Mouse (Mus musculus): ENCODE results near the gene Olfr168. TPM values are rescaled to one million over a fixed set of nuclear protein-coding genes. Genes with fewer than 3 reads are reported as not detected.
"Not testable (repeated sequence)": the region's sequence is repeated elsewhere in the genome, so short reads cannot be mapped to it uniquely, and the experiment has no call there.

Olfr168 gene
- polyA plus RNA-seq (2015; fragmentation: Nextera tagmentation; extraction: Ambion mirVana), result not detected in 2 replicates

- H3K9me3 ChIP-seq (replicated peaks; ENCODE audit: low read length), result no peaks in the 10 kb centered on the region
- no peak for ATAC-seq (replicated peaks; ENCODE audit: low FRiP score, low read depth)
- H3K36me3 ChIP-seq (ENCODE audit: insufficient read depth, low read length), result no peaks in the 10 kb centered on the region
- TF ChIP-seq CTCF (IDR thresholded peaks at IDR 0.05; ENCODE audit: low read depth), result no peak
- H3K4me3 ChIP-seq (replicated peaks; ENCODE audit: low read depth, low read length), result no peak within 1 kb of the TSS
- DNase-seq (ENCODE audit: low spot score), result no peak
- H3K27ac ChIP-seq, result no peak within 1 kb of the TSS
- no peaks in the 10 kb centered on the region for H3K4me1 ChIP-seq (replicated peaks; ENCODE audit: insufficient read depth, low read length)
- H3K27me3 ChIP-seq (ENCODE audit: insufficient read depth, low read length), result no peaks in the 10 kb centered on the region
- no peak within 1 kb of the TSS for H3K9ac ChIP-seq (ENCODE audit: low read depth, low read length)
- H3K4me2 ChIP-seq (ENCODE audit: low read length), result no peak within 1 kb of the TSS
These were observed at the start of gene Olfr168 for GRCm38 (mm10) chr16:19535455-19535854. Gene Olfr168 (minus strand): TSS chr16:19535555.

DNA sequence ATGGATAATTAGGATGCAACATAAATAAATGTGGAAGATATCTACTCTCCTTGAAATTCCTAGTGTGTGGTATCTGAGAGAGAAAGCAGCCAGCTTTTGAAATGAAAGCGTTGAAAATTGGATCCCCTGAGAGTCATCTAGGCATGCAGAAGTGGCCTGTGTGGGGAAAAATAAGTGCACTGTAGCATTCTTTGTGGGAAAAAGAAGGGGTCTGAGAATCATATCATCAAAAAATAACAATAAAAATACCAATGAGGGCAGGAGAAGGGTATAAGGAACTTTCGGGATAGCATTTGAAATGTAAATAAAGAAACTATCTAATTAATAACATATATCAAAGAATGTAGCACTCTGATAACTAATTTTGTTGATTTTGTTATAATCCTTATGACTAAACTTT, 36.4 kb upstream of the Olfr168 start, which contains the start of gene Olfr169:
TSS of gene Olfr169 (minus strand) at position 101 of the 400 bp plus-strand sequence.
- not testable (repeated sequence) for H3K9ac ChIP-seq (ENCODE audit: low read depth, low read length); H3K36me3 ChIP-seq (ENCODE audit: insufficient read depth, low read length); H3K9me3 ChIP-seq (replicated peaks; ENCODE audit: low read length); H3K4me2 ChIP-seq (ENCODE audit: low read length); DNase-seq (ENCODE audit: low spot score); H3K4me3 ChIP-seq (replicated peaks; ENCODE audit: low read depth, low read length); ATAC-seq (replicated peaks; ENCODE audit: low FRiP score, low read depth); H3K27me3 ChIP-seq (ENCODE audit: insufficient read depth, low read length); H3K4me1 ChIP-seq (replicated peaks; ENCODE audit: insufficient read depth, low read length); H3K27ac ChIP-seq
- 88% methylated on average over 2 of the region's 2 CpGs for WGBS

DNA sequence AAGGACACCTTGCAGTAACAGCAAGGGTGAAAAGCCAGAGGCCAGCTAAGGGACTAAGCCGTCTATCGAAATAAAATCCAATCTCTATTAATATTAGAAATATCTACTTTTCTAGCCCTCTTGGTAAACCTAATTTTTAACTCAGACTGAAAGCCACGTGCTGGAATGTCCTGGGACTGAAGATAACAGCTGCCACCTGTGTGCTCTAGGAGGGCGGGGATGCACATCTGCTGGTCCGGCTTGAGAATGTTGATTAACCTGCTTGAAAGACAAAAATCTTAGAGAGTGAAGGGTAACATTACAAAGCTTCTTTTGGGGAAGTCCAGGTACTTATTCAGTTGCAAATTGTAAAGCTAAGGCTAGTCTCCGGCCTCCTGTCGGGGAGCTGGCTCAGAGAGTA, 18.1 kb upstream of the Olfr168 start:
- H3K9me3 ChIP-seq (replicated peaks; ENCODE audit: low read length); H3K27me3 ChIP-seq (ENCODE audit: insufficient read depth, low read length); H3K4me1 ChIP-seq (replicated peaks; ENCODE audit: insufficient read depth, low read length); H3K4me2 ChIP-seq (ENCODE audit: low read length); H3K36me3 ChIP-seq (ENCODE audit: insufficient read depth, low read length); DNase-seq (ENCODE audit: low spot score); ATAC-seq (replicated peaks; ENCODE audit: low FRiP score, low read depth); H3K4me3 ChIP-seq (replicated peaks; ENCODE audit: low read depth, low read length); H3K9ac ChIP-seq (ENCODE audit: low read depth, low read length); H3K27ac ChIP-seq: not testable (repeated sequence)
- WGBS, result 88% methylated on average over 7 of the region's 7 CpGs

DNA sequence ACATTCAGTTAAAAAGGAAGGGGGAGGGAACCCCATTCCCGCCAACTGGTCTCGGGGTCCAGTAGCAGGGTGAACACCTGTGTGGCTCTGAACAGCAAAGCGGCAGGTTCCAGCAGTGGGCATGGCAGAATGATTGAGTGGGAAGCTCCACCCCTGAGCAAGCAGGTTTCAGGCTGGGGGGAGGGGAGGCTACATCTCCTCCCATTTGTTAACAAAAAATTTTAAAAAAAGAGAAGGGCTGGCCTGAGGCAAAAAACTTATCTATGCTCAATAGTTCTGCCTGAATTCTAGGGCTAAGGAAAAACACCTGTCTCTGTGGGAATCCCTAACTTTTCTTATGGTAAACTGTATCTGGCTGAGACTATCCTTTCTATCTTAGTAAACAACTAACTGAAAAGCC, 16.9 kb upstream of the Olfr168 start:
- H3K27ac ChIP-seq; H3K36me3 ChIP-seq (ENCODE audit: insufficient read depth, low read length); H3K9ac ChIP-seq (ENCODE audit: low read depth, low read length); H3K4me2 ChIP-seq (ENCODE audit: low read length); H3K9me3 ChIP-seq (replicated peaks; ENCODE audit: low read length); H3K4me1 ChIP-seq (replicated peaks; ENCODE audit: insufficient read depth, low read length); DNase-seq (ENCODE audit: low spot score); H3K4me3 ChIP-seq (replicated peaks; ENCODE audit: low read depth, low read length); H3K27me3 ChIP-seq (ENCODE audit: insufficient read depth, low read length); ATAC-seq (replicated peaks; ENCODE audit: low FRiP score, low read depth): not testable (repeated sequence)
- 80% methylated on average over 3 of the region's 3 CpGs for WGBS

GRCm38 (mm10) chr16:19522166-19522565, 13.2 kb downstream of the Olfr168 start, which contains the start of gene Olfr167:
Gene Olfr167 (minus strand): TSS chr16:19522266.
- no peaks in the 10 kb centered on the region for H3K9me3 ChIP-seq (replicated peaks; ENCODE audit: low read length)
- no peak for TF ChIP-seq CTCF (IDR thresholded peaks at IDR 0.05; ENCODE audit: low read depth)
- no peaks in the 10 kb centered on the region for H3K27me3 ChIP-seq (ENCODE audit: insufficient read depth, low read length)
- WGBS, result 89% methylated on average over 2 of the region's 2 CpGs
- no peaks in the 10 kb centered on the region for H3K4me1 ChIP-seq (replicated peaks; ENCODE audit: insufficient read depth, low read length)
- H3K36me3 ChIP-seq (ENCODE audit: insufficient read depth, low read length), result no peaks in the 10 kb centered on the region
- no peak for ATAC-seq (replicated peaks; ENCODE audit: low FRiP score, low read depth)
- H3K4me3 ChIP-seq (replicated peaks; ENCODE audit: low read depth, low read length), result no peak within 1 kb of the TSS
- no peak for DNase-seq (ENCODE audit: low spot score)
- no peak within 1 kb of the TSS for H3K27ac ChIP-seq
- no peak within 1 kb of the TSS for H3K4me2 ChIP-seq (ENCODE audit: low read length)
- no peak within 1 kb of the TSS for H3K9ac ChIP-seq (ENCODE audit: low read depth, low read length)

DNA sequence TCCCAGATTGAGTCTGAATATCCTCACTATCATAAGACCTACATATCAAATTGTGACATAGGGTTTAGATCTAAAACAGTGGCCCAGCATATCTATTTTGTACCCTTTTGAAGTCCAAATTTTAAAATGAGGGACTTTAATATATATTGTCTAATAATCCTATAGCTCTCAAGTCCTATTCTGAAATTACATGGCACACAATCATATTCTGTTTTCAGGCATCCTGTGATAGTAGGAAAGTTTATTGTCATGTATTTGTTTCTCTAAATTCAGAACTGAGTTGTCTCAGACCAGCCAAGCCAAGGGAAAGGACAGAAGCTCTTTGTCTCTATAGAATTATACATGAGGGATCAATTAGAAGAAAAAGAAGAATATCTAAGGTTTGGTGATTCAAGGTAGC, 52.0 kb downstream of the Olfr168 start, which contains the start of gene Olfr166:
TSS of gene Olfr166 (plus strand) at position 301 of the 400 bp plus-strand sequence.
- no peak for ATAC-seq (replicated peaks; ENCODE audit: low FRiP score, low read depth)
- no peak for DNase-seq (ENCODE audit: low spot score)
- H3K4me1 ChIP-seq (replicated peaks; ENCODE audit: insufficient read depth, low read length), result no peaks in the 10 kb centered on the region
- H3K27me3 ChIP-seq (ENCODE audit: insufficient read depth, low read length), result no peaks in the 10 kb centered on the region
- no peak within 1 kb of the TSS for H3K27ac ChIP-seq
- TF ChIP-seq CTCF (IDR thresholded peaks at IDR 0.05; ENCODE audit: low read depth), result no peak
- H3K4me2 ChIP-seq (ENCODE audit: low read length), result no peak within 1 kb of the TSS
- no peak within 1 kb of the TSS for H3K9ac ChIP-seq (ENCODE audit: low read depth, low read length)
- no peak within 1 kb of the TSS for H3K4me3 ChIP-seq (replicated peaks; ENCODE audit: low read depth, low read length)
- H3K36me3 ChIP-seq (ENCODE audit: insufficient read depth, low read length), result no peaks in the 10 kb centered on the region
- H3K9me3 ChIP-seq (replicated peaks; ENCODE audit: low read length), result no peaks in the 10 kb centered on the region

Other genes with a start within 250 kb of the Olfr168 start
- not detected in 2 replicates for gene Olfr164, start 221.5 kb downstream of the Olfr168 start, polyA plus RNA-seq (2015; fragmentation: Nextera tagmentation; extraction: Ambion mirVana)
- 0.13 and 0.40 TPM in 2 replicates for gene Olfr165, start 112.4 kb downstream of the Olfr168 start, polyA plus RNA-seq (2015; fragmentation: Nextera tagmentation; extraction: Ambion mirVana)
- gene Olfr166, start 51.9 kb downstream of the Olfr168 start, polyA plus RNA-seq (2015; fragmentation: Nextera tagmentation; extraction: Ambion mirVana), result not detected in 2 replicates
- not detected in 2 replicates for gene Olfr167, start 13.3 kb downstream of the Olfr168 start, polyA plus RNA-seq (2015; fragmentation: Nextera tagmentation; extraction: Ambion mirVana)
- gene Olfr169, start 36.3 kb upstream of the Olfr168 start, polyA plus RNA-seq (2015; fragmentation: Nextera tagmentation; extraction: Ambion mirVana), result not detected in 2 replicates
- not detected in 2 replicates for gene Olfr170, start 76.3 kb upstream of the Olfr168 start, polyA plus RNA-seq (2015; fragmentation: Nextera tagmentation; extraction: Ambion mirVana)
- gene Olfr171, start 94.4 kb upstream of the Olfr168 start, polyA plus RNA-seq (2015; fragmentation: Nextera tagmentation; extraction: Ambion mirVana), result not detected in 2 replicates
- 0.08 TPM in 2 replicates for gene Lamp3, start 170.8 kb upstream of the Olfr168 start, polyA plus RNA-seq (2015; fragmentation: Nextera tagmentation; extraction: Ambion mirVana)
- 4.6 and 5.5 TPM in 2 replicates for gene B3gnt5, start 224.7 kb upstream of the Olfr168 start, polyA plus RNA-seq (2015; fragmentation: Nextera tagmentation; extraction: Ambion mirVana)